Mouse (Mus musculus) adrenal gland, postnatal 25 days (tissue): ENCODE measurements at regions not wholly inside any gene's neighbourhood (a gene's known extent, or its start where the extent isn't known, plus 50 kb on each side); places are given as distances from the start of the nearest gene placed in this dataset.

Experiments used
- DNase-seq: peaks from one replicate; pipeline ENCODE4 v3.0.0; 2021; ENCODE audit warnings: mixed read lengths

DNA sequence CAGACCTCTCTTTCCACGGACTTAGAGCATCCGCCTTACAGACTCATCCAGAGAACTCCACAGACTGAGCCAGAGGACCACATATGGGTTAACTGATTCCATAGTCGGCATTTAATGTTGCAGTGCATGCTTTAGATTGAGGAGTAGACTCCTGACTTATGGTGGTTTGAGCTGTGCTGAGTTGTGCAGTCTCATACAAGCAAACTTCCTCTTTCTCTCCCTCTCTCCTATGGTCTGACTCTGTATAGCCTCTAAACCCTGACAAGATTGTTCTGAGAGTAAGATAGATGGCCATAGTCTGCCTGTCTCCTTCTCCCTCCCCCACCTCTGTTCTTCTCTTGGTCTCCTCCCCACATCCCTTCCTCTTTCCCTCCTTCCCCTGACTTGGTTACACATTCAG, 616.0 kb downstream of the Ryr2 start:
- no peak for DNase-seq

DNA sequence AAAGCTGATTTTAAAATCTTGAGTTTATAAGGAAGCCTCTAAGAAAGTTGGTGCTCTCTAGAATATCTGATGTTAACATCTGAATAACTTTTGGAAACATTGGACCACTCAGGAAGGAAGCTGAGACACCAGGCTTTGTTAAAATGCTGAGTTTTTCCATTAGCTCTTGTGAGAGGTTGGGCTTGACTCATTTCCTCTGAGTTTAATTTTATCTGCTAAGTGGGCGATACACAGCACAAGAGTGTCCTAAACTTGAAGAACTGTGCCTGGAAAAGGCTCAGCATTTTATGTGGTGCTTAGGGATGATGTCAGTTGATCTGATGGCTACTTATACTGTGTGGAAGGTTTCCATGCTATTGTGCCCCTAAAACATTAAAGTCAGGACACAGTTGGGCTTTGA, 623.6 kb downstream of the Ryr2 start:
- DNase-seq: no peak

DNA sequence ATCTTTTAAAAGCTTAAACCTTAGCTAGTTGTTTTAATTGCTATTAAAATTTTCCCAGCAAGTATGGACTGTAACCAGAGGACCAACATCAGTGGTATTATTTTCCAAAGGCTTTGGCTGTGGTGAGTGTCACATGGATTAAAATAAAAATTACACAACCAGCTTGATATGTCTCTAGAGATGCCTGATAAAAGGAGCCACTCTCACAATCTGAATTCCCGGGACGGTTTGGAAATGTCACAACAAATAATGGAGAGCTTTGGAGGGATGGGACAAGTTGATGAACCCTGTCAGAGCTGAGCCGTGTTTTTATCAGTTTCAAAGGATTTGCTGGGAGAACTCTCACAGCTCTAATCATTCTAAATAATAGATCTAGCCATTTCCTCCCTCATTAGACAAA, 624.0 kb downstream of the Ryr2 start:
- no peak for DNase-seq

DNA sequence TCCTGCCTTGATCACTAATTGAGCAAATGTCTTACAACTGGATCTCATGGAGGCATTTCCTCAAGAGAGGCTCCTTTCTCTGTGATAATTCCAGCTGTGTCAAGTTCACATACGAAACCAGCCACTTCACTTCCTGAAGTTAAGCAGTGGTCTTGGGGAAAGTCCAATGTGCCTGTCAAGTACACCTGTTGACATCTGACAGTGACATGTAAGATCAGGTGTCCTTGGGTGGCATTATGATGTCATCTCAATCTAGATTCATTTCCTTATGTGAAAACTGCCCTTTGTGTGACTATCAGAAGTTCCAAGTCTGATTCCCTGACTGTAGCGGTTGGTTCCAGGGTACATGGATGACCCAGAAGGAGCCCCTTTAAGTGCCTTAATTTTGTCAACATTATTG, 646.5 kb downstream of the Ryr2 start:
- no peak for DNase-seq

DNA sequence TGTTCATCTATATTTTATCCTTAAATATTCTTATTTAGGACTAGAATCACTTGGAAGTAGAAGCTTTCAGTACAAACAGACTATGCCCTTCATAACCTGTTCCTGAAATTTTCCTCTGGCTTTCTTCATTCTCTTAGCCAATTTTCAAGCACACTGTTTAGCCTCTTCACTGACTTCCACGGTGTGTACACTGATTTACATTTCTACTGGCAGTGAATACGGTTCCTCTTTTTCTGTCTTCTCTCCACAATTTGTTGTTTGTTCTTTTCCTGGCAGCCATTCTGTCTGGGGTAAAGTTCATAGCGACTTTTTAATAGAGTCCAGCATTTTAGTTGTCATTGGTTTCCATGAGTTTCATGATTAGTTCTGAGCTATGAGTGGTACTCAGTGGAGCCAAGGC, 651.6 kb downstream of the Ryr2 start:
- no peak for DNase-seq

DNA sequence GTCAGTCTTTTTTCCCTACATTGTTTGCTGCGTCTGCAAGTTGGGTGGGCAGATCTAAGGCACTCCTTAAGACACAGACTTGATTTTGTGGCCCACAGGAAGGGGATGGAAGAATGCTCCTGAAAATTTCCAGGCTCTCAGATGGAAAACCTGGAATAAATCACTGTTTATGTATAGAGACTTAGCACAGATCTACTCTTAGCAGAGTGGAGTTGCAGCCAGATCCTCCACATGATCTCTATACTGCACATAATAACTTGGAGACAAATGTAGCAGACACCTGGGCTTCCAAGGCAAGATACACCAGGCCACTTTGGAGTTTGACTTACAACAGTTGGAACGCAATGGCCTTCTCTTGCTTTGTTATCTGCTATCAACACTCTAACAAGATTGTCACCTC, 654.3 kb downstream of the Ryr2 start:
- DNase-seq: no peak

DNA sequence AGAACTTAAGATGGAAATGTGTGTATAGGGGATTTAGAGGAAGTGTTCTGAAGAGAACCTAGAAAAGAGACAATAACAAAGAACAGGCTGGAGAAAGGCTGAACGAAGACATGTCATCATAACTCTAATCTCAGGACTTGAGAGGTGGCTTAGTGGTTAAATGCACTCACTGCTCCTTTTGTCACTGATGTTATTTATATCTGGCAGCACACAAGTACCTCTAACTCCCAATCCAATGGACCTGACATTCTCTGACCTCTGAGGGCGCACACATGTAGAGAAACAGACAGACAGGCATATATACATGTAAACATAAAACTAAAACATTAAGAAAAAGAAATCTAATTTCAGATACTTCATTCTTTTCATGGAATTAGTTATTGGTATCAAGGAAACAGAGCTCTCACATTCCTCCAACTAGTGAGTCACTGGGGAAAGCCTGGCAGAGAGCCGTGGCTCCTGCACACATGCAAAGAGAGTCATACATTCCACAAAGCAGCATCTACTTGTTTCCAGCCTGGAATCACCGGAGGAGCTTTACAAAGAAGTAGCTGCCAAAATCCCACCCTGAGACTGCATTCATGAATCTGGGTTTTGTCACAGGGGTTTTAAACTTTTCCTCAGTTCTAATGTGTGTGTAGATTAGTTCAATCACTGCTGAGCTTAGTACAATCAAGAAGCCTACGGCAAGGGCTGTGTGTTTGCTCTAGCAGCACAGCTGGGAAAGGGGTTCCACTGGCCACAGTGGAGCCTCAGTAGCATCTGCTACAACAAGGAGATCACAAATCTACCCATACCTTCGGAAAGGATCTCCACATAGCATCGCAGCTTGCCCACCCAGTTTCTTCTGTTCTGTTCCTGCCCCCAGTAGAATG, 674.0 kb downstream of the Ryr2 start:
- DNase-seq: peak; percentile 38

DNA sequence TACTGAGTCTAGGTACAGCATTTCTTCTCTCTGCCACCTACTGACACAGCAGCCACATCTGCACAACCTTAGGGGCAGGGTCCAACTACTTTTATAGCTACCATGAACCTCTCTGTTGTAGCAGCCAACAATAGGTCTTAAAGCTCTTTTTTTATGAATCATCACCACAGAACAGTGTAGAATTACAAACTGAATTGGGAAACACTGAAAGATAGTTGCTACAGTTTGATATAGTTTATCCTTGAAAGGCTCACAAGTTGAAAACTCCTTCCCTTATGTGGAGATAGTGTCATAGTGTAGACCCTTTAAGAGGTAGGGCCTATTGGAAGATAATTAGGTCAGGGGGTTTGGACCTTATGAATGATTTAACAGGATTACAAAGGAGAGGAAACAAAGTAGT, 679.9 kb downstream of the Ryr2 start:
- no peak for DNase-seq

DNA sequence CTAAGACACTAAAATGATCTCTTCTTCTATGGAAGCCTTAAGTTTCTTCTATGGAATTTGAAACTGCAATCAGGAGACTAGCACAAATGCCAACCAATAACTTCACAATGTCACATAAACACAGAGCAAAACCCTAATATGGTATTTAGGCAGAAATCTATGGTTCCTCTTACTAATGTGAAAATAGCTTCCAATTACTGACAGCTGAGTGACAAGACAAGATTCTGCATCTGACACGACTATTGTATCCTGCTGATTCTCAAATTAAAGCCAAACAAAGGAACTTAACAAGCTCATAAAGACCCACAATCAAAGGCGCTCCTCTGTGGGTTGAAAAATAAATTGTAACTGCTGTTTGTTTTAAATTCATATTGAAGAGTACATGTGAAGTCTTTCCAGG, 714.7 kb downstream of the Ryr2 start:
- DNase-seq: no peak

DNA sequence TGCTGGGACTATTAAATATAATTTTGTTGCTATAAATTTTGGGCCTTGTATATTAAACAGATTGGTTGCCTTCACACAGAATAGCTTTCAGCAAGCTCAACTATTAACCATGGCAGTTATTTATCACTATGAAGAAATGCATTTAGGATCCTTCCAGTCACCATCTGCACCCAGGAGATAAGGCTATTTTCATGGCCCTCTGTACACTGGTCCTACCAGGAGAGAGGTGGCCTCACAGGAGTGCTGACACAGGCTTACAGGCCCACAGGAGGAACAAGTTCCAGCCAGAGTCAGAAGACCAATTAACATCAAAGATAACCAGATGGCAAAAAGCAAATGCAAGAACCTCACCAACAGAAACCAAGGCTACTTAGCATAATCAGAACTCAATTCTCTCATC, 731.3 kb downstream of the Ryr2 start:
- no peak for DNase-seq

DNA sequence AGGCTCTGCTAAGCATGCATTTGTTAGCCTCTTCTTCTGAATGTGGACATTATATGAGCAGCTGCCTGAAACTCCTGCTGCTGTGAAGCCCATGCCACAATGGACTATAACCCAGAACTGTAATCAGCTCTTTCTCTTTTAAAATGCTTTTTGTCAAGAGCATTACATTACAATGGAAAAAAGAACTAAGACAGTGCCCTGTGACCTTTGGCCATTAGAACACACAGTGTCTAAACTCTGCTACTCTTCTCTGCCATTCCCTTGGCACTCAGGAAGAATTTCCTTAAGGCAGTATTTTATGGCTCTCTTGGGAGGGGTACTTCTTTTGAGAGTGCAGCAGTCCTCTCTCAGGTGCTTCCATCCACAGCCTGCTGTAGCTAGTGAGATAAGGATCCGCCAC, 737.3 kb downstream of the Ryr2 start:
- DNase-seq: no peak

DNA sequence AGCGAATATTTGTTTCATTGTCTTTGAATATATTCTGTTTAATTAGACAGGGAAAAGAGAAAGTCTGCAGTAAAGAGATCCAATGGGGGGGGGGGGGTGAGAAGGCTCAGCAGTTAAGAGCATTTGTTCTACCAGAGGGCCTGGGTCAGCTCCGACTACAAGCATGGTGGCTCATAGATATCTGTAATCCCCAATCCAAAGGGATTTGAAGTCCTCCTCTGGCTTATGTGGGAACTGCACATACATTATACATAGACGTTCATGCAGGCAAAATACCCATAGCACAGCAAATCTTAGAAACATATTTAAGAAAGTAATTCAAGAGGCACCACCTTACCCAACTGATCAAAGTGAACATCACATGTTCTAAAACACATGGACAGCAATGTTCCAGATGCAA, 743.9 kb downstream of the Ryr2 start:
- no peak for DNase-seq

DNA sequence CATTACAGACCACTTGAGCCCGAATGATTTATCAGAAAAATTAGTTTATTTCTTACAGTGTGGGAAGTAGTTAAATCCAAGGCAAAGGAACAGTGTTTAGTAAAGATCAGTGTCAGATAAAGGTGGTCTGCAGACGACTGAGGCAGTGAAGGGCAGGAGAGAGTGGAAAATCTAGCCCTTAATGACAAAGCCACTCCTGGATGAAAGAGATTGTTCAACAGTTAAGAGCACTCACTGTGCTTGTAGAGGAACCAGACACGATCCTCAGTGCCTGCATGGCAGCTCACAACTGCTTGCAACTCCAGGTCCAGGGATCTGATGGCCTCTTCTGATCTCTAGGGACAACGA, 758.3 kb downstream of the Ryr2 start:
- no peak for DNase-seq

DNA sequence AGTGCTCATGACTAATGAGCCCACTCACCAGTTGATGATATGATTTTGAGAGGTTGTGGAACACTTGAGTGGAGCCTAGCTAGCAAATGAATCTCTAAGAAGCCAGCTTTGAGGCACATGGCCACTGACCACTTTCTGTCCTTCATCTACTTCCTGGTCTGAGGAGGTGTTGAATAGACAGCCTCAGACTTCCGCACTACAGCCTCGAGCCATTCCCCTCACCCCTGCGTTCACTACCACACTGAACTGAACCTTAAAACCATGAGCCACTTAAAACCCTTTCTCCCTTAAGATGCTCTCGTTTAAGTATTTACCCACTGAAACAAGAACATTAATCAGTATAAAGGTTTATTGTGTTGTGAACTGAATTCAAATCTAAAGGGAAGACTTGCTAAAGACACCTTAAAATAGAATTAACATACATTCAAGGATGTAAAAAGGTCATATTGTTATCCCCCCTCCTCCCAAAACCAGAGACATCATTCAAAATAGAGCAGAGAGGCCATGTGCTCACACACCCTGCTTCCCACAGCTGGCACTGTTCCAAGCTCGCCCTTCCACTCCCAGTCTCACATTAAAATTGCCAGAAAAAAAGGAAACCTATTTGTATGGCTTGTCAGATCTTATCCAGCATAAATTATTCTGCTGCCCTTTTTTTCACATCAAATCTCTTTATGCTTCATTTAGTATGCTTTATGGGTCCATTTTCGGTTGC, 758.8 kb downstream of the Ryr2 start:
- DNase-seq: peak; percentile 13

DNA sequence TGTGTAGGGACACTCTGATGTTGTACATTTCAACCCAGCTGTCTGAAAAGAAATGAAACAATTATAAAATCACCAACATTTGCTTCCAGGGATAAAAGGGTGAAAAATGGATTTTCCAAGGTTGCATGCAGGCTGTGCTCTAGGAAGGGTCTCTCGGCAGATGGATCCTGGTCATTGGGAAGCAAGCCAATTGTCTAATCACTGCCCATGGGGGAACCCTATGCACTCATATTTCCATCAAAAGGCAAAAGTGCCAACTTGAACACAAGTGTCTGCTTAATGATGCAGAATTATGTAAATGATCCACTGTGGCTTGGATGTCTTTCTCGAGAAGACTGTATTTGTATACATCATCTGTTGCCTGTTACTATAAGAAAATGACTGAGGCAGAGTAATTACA, 762.2 kb downstream of the Ryr2 start:
- DNase-seq: no peak

DNA sequence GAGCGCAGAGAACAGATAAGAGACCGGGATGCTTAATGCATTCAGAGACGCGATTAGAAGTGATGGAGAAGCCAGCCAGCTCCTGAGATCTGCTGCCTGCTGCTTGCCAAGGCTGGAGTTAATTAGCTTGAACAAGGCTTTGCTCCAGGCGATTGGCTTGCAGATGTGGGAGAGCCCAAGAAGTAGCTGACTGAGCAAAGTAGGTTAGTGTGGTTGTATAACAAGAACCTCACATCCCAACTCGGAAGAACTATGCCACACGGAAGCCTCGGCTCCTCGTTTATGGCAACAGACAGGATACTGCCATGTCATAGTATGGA, 768.5 kb downstream of the Ryr2 start:
- DNase-seq: no peak

DNA sequence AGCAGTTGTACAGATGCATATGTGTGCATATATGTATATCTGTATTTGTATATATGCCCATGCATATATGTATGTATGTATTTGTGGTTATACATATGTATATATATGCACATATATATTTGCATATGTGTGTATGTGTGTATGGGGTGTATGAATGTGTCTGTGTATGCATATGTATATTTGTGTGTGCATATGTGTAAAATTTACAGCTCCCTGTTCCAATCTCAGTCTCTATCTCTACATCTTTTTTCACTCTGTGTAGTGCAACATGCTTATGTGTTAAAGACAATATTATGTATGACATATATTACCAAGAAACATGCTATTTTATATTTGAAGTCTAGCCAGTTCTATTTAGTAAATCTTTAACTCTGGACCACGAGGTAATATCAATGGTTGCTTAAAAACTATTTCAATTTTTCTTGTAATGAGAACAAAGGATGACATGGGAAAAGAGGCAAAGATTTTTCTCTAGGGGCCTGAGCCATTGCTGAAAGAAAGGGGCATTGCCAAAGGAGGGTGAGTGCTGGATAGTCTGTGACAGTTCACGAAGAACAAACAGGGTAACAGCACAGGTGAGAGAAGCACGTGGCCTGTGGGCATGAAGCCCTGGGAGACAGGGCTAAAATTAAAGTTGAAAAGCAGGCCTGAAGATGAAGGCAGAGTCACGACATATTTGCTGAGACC, 769.0 kb downstream of the Ryr2 start:
- no peak for DNase-seq

DNA sequence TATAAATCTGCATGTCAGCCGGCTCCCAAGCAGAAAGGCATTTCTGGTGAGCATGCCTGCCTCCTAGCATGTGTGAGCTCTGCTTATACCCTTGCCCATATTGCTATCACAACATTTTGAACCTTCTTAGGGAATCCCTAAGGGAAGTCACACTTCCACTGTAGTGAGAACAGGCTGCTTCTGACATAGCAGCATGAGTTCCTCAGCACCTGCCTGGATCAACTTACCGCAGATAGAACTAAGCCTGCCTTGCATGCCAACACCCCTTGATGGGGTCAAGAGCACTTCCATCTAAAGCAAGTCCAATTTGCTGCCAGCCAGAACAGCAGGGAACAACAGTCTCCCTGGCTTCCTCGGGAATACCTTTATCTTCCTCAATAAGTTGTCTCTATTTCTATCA, 769.8 kb downstream of the Ryr2 start:
- DNase-seq: no peak

DNA sequence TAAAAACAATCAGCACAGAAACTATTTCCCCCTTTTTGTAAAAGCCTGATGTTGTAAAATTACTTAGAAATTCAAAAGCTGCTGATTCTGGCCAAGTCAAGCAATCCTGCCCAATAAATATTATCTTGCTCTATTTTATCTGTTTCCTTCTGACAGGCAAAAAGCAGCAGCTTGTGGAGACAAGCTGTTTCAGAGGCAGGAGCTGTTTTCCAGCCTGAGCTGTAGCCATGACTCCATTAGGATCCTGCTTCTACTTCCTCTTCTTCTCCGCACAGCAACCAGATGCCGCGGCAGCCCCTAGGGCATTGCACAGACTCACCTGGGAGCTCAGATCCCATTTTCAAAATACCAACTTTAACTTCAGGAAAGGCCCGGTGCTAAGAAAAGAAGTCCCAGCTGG, 774.8 kb downstream of the Ryr2 start:
- no peak for DNase-seq

DNA sequence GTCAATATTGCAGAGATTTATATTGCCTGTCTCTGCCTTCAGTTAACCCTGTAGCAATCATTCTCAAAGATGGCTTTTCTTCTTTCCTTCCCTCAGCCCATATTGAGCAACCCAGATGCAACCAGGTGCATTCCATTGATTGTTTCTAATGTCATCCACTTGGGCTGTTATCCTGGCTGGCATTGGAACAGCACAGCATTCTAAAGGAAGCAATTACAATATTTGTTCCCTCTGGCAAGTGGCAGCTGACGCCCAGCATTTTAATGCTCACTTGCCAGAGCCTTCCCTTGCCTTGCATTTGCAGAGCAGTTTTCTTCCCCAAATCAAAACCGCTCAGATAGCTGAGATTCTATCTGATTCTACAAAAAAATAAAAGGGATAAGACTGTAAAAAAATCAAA, 798.0 kb downstream of the Ryr2 start:
- no peak for DNase-seq

DNA sequence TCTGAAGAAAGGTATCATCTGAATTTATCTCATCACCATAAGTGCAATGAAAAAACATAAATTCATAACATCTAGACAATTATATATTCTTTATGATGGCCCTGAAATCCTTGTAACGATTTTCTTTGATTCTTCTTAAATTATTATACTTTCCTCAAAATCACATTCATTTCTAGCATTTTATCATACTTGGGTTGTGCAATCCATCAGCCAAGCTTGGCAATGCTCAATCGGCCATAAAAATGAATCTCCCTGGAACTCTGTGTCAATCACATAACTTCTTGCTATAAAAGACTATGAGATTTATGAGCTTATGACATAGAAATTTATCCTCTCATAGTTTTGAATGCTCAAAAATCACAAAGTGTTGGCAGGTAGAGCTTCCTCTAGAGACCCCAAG, 811.3 kb downstream of the Ryr2 start:
- DNase-seq: no peak

DNA sequence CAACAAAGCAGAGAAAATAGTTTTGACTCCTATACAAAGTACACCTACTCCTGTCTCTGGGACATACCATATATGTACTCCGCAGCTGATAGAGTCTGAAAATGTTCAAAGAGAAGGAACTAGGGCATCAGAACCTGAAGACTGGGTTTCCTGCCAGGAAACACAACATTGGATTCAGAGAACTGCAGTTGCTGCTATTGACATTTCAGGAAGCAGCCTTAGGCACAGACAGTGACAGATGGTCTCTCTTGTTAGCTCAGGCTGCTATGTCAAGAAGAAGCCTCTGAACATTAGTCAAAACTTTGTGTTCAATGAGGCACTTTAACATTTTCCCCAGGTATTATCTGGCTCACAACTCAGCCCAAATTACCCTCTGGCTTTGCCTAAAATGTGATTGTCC, 812.1 kb downstream of the Ryr2 start:
- DNase-seq: no peak

DNA sequence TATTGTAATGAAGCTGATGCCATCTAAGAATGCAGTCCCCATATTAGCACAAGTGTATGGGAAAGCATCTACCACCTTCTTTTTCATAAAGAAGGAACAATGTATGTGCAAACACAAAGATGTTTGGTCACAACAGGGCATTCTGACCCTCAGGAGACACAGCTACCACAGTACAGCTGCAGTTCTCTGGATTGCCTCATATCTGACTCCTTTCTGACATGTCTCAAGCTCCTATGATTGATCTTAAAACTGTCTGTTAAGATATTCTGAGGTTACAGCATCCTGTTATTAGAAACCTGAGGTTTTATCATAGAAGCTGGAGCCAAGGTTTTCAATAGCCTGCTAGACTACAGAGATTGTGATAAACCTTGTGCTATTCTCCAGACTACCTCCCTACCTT, 813.0 kb downstream of the Ryr2 start:
- no peak for DNase-seq

DNA sequence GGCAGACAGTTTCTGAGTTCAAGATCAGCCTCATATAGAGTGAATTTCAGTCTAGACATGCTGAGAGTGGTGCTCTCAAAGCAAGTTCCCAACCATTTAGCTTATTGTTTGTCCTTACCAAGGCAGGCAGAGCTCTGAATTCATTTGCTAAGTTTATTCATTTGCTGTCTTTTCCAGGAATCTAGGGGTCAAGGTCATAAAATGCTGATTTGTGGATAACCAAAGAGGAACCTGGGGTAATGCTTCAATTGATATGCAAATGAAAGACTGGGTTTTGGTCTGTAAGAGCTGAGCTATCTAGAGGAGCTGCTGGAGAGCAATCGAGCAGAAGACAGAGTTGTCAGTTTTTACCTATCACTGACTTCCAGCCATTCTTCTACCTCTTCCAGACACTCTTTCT, 832.8 kb downstream of the Ryr2 start:
- no peak for DNase-seq
